Mouse (Mus musculus): ENCODE measurements at regions not wholly inside any gene's neighbourhood (a gene's known extent, or its start where the extent isn't known, plus 50 kb on each side); places are given as distances from the start of the nearest gene placed in this dataset.

DNA sequence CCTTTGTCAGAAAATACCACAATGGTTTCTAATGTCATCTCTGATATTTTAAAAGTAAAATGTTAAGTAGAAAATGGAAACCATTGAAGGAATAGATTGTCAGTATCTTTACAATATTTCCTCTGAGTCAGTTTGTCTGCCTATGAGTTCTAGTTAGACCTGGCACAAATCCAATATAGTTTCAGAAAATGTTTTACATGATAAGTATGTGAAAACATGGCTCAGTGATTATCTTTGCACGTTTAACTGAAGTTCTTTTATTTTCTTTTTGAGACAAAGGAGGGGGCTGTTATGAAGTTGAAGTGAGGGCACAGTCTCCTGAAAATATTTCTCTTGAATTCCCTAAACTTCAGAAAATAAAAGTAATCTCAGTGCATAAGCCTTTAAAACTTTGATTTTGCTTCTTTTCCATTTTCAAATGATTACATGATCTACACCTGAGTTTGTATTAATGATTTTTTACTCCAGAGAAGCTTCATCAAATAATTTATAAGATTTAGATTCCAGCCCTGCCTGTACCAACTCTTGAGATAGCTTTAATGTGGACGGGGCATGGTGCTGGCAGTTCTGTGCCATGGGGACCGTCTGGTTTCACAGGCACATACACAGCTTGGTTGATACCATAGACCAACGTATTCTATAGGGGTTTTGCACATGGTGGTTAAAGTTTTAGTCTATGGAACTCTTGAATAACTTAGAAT lies 336.5 kb downstream of the Pdha2 start:
- no peak for DNase-seq (ENCODE audit: inconsistent ontology term)

GRCm38 (mm10) chr3:140874070-140874895 lies 337.9 kb downstream of the Pdha2 start:
- DNase-seq (ENCODE audit: inconsistent ontology term), result no peak

DNA sequence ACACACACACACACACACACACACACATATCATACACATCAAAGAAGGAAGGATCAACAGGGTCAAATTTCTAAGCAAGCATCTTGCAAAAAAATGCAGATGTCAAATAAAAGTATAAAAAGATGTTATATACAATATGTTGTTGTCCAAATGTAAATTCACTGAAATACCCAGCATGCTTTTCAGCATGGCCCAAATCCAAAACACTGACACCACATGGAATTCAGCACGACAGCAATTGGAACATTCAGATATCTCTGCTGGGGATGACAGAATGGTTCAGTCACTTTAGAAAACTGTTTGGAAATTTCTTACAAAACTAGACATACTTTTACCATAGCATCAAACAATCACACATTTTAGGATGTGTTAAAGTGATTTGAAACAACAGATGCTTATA lies 339.6 kb downstream of the Pdha2 start:
- no peak for DNase-seq (ENCODE audit: inconsistent ontology term)

GRCm38 (mm10) chr3:140871261-140871660 lies 340.9 kb downstream of the Pdha2 start:
- DNase-seq (ENCODE audit: inconsistent ontology term), result no peak

- no peak for DNase-seq (ENCODE audit: inconsistent ontology term)
These were observed 372.0 kb downstream of the Pdha2 start for GRCm38 (mm10) chr3:140840197-140840596.

- DNase-seq (ENCODE audit: inconsistent ontology term), result peak; percentile 22
These were observed 374.1 kb downstream of the Pdha2 start for GRCm38 (mm10) chr3:140837976-140838581.

DNA sequence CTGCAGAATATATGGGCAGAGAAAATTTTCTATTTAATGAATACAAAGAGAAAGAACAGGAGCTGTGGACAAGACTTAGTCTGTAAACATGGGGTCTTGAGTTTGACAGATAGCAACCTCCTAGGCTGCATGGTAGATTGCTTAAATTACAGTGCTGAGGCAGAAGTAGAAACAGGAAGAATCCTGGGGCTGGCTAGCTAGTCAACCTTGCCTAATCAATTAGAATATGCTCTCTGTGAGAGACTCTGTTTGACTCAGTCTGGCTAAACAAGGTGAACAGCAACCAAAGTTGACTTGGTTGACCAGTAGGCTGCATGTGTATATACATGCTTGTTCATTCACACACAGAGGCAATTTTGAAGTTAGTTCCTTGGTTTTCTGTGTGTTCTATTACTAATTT lies 390.9 kb downstream of the Pdha2 start:
- no peak for DNase-seq (ENCODE audit: inconsistent ontology term)

DNA sequence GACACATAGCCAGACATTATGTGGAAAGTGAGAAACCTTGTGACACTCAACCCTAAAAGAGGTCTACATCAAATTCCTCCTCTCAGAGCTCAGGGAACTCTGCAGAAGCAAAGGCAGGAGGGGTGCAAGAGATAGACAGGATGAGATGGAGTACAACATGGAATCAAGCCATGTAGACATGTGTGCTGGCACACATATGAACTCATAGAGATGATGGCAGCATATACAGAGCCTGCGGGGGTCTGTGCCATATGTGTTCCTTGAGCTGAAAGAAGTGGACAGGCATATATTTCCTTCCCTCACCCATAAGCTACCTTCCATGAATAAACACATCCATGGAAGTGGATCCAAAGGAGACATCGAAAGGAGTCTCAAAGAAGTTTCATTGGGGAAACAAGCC lies 406.6 kb downstream of the Pdha2 start:
- DNase-seq (ENCODE audit: inconsistent ontology term), result no peak

DNA sequence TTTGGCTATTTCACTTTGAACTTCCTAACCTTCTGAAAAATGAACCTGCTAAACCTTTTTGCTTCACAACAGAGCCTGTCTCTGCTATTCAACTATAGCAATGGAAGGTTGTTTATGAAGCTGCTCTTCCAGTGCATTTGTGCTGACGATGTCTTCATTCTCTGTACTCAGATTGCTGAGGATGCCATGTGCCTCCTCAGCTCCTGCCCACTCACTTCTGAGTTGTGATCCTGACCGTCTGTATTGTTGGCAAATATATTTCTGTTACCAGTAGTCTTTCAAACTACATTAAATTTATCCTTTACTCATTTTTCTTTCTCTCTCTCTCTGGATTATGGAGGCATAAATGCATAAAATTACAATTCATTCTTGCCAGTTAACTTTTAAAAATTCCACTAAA lies 419.2 kb downstream of the Pdha2 start:
- no peak for DNase-seq (ENCODE audit: inconsistent ontology term)

GRCm38 (mm10) chr3:140785700-140786099 lies 426.5 kb downstream of the Pdha2 start:
- DNase-seq (ENCODE audit: inconsistent ontology term), result no peak

- no peak for DNase-seq (ENCODE audit: inconsistent ontology term)
These were observed 452.1 kb downstream of the Pdha2 start for GRCm38 (mm10) chr3:140760051-140760450.

GRCm38 (mm10) chr3:140744501-140744900 lies 467.7 kb downstream of the Pdha2 start:
- DNase-seq (ENCODE audit: inconsistent ontology term), result peak; percentile 62

- DNase-seq (ENCODE audit: inconsistent ontology term), result no peak
These were observed 471.7 kb downstream of the Pdha2 start for GRCm38 (mm10) chr3:140740430-140740829.

DNA sequence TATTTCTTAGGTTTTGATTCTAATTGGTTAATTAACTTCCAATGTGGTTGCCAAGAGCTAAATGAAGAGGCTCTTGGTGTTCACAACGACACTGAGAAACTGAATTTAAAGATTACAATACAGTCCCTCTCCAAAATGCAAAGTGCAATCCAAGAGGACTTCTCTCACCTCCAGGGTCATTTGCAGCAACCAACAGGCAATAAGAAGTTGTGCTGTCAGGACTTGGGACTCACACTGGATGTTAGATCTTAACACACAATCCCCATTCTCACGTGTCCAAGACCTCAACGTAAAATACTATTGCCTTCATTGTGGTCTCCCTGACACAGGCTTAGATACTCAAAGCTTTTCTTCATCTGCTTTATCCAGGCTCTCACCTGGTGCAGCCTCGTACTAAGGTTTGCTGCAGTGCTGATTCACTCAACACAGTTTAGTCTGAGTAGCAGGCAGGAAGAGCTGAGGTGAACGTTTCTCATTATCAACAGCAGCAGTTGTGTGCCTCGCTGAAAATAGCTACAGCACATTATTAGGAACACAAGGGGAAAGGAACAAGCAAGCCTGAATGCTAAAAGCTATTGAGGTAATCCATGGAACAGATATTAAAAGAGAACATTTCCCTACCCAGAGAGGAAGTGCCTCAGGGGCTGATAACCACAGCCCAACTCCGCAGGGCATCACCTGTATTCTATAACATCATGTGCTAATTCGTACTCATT lies 473.3 kb downstream of the Pdha2 start:
- no peak for DNase-seq (ENCODE audit: inconsistent ontology term)

DNA sequence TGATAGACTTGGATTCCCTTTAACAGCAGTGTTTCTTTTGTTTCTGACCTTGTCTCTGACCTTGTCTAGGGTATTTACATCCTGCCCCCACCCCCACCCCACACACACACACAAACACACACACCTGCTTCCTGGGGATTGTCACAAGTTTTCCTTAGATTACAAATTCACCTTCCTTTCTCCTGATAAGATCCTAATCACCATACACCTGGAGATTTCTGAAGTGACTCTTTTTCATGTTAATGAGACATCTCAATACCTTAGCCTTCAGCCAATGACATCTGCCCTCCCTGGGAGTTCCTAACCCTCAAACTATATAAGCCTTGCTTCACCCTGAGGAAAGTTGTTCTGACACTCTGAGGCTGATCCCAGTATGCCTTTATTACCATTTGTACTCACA lies 495.3 kb downstream of the Pdha2 start:
- DNase-seq (ENCODE audit: inconsistent ontology term), result no peak

- DNase-seq (ENCODE audit: inconsistent ontology term), result no peak
These were observed 504.5 kb downstream of the Pdha2 start for GRCm38 (mm10) chr3:140707591-140708131.

GRCm38 (mm10) chr3:140706725-140707124 lies 505.4 kb downstream of the Pdha2 start:
- no peak for DNase-seq (ENCODE audit: inconsistent ontology term)

- no peak for DNase-seq (ENCODE audit: inconsistent ontology term)
These were observed 506.6 kb downstream of the Pdha2 start for GRCm38 (mm10) chr3:140705536-140705935.

- DNase-seq (ENCODE audit: inconsistent ontology term), result no peak
These were observed 509.2 kb downstream of the Pdha2 start for GRCm38 (mm10) chr3:140702929-140703328.

DNA sequence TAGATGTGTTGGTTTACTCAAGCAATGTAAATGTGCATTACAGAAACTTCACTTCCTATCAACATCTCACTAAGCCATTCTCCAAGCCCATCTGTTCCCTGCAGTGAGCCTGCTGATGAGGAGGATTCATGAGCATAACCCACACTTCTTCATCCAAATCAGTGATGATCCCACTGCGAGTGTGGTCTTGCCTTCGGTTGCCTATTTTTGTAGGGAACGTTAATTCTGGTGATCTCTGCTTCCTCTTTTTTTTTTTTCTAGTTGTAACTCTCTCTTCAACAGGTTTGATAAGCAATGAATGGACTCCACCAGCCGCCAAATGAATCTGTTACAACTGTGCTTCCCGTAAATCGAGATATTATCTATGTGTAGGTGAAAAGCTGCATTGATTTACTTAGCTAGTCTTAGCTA lies 509.9 kb downstream of the Pdha2 start:
- DNase-seq (ENCODE audit: inconsistent ontology term), result no peak

- peak; percentile 9 for DNase-seq (ENCODE audit: inconsistent ontology term)
These were observed 514.9 kb downstream of the Pdha2 start for GRCm38 (mm10) chr3:140697295-140697694.

- DNase-seq (ENCODE audit: inconsistent ontology term), result peak; percentile 12
These were observed 529.4 kb downstream of the Pdha2 start for GRCm38 (mm10) chr3:140682794-140683193.

Measured in Muller cell, postnatal 12 days (primary cell).